Mouse (Mus musculus) skeletal muscle tissue, adult 2 months (tissue): ENCODE data around the gene Chrne.
A peak's percentile ranks its signal among the peaks of the same experiment; 100 is the strongest.
"Not testable (repeated sequence)": the region's sequence is repeated elsewhere in the genome, so short reads cannot be mapped to it uniquely, and the experiment has no call there.

Experiments
- DNase-seq: peaks from one replicate; pipeline ENCODE4 v3.0.0-alpha.2; 2012; ENCODE audit warnings: low read depth, low spot score

Gene Chrne

GRCm38 (mm10) chr11:70585457-70585856 lies 33.6 kb downstream of the Chrne start:
- peak; percentile 40 for DNase-seq

- DNase-seq = no peak
These were observed 35.2 kb downstream of the Chrne start for GRCm38 (mm10) chr11:70583775-70584174.

- DNase-seq = no peak
These were observed 35.8 kb downstream of the Chrne start for GRCm38 (mm10) chr11:70583022-70583714.

- DNase-seq = no peak
These were observed 36.8 kb downstream of the Chrne start for GRCm38 (mm10) chr11:70582196-70582595.

- no peak for DNase-seq
These were observed 38.1 kb downstream of the Chrne start for GRCm38 (mm10) chr11:70580921-70581320.

GRCm38 (mm10) chr11:70580358-70580720 lies 38.7 kb downstream of the Chrne start:
- DNase-seq = no peak

- DNase-seq = no peak
These were observed 39.2 kb downstream of the Chrne start for GRCm38 (mm10) chr11:70579710-70580357.

- no peak for DNase-seq
These were observed 40.1 kb downstream of the Chrne start for GRCm38 (mm10) chr11:70578962-70579361.

GRCm38 (mm10) chr11:70577201-70577600 lies 41.8 kb downstream of the Chrne start:
- no peak for DNase-seq

- DNase-seq = no peak
These were observed 45.1 kb downstream of the Chrne start for GRCm38 (mm10) chr11:70573872-70574271.

- DNase-seq = no peak
These were observed 46.6 kb downstream of the Chrne start for GRCm38 (mm10) chr11:70572348-70572902.

GRCm38 (mm10) chr11:70571641-70572040 lies 47.4 kb downstream of the Chrne start:
- no peak for DNase-seq

- not testable (repeated sequence) for DNase-seq
These were observed 48.4 kb downstream of the Chrne start for GRCm38 (mm10) chr11:70570614-70571013.

- DNase-seq = no peak
These were observed 52.4 kb downstream of the Chrne start for GRCm38 (mm10) chr11:70566586-70566985.
